In genomic region chr12:75818453-75819434, GRCm38 (mm10) we compare ENCODE assay signal across 8 mouse cellular contexts. TPM values are rescaled to one million over a fixed set of nuclear protein-coding genes. Genes with fewer than 3 reads are reported as not detected.
DNase-seq lines count a peak whose midpoint lies in the region; ATAC-seq lines count a peak whose summit lies in the region.

No protein-coding gene starts in this region.

- no peaks in the 10 kb centered on the region for H3K9me3 ChIP-seq in hindbrain, embryonic 11.5 days (ENCODE audit: control insufficient read depth, low read length)

- DNase-seq in R1 (ENCODE audit: low read depth, low spot score), result peak; percentile 68
- peak; percentile 35 for DNase-seq in cerebellum, adult 9-10 months
- DNase-seq in frontal cortex, postnatal 25 days (ENCODE audit: low spot score in 2 of 2), result peak; percentile 15 to 17
- DNase-seq in hindbrain, embryonic 11.5 days (ENCODE audit: low spot score), result peak; percentile 79
- DNase-seq in layer of hippocampus, postnatal 36 days, result peak; percentile 50 to 51
- peak; percentile 74 for DNase-seq in lung, postnatal 25 days (ENCODE audit: low spot score)
- peak; percentile 77 for DNase-seq in retina, postnatal 1 day
- DNase-seq in urinary bladder, postnatal 14 days (ENCODE audit: low spot score), result peak; percentile 77

- peak overlapping the region; percentile 57 for H3K4me2 ChIP-seq in hindbrain, embryonic 11.5 days (replicated peaks; ENCODE audit: low read depth, low read length)

- peak; percentile 84 for ATAC-seq in hindbrain, embryonic 11.5 days (ENCODE audit: low FRiP score)

- H3K4me1 ChIP-seq in hindbrain, embryonic 11.5 days (replicated peaks; ENCODE audit: control insufficient read depth, insufficient read depth, low read length), result peaks cover 6% of the 10 kb centered on the region; the same call in 1 of the 2 replicates

- no peaks in the 10 kb centered on the region for H3K36me3 ChIP-seq in hindbrain, embryonic 11.5 days (ENCODE audit: control insufficient read depth, insufficient read depth, low read length)

- H3K4me3 ChIP-seq in hindbrain, embryonic 11.5 days (ENCODE audit: low read depth, low read length), result peak overlapping the region; percentile 95

- WGBS in hindbrain, embryonic 11.5 days, result under 1% methylated on average over 66 of the region's 93 CpGs

- H3K27me3 ChIP-seq in hindbrain, embryonic 11.5 days (ENCODE audit: control insufficient read depth, insufficient read depth, low read length), result no peaks in the 10 kb centered on the region

- peak overlapping the region; percentile 79 for H3K27ac ChIP-seq in hindbrain, embryonic 11.5 days (ENCODE audit: low read depth, low read length)

- peak overlapping the region; percentile 98 for H3K9ac ChIP-seq in hindbrain, embryonic 11.5 days (ENCODE audit: low read depth, low read length)

RNA-seq across cellular contexts. Expression of gene Syne2, which starts 0.8 kb away (rescaled TPM):
- 75.2 and 97.5 TPM in 2 replicates for polyA plus RNA-seq in hindbrain, embryonic 11.5 days (2014; fragmentation: Nextera tagmentation; extraction: Ambion mirVana)
- 10 to 100 TPM; 21.0 to 25.0 TPM for total RNA-seq in layer of hippocampus, postnatal 36 days (2021)

Comparison
In these comparisons a context has a peak if more than half of its experiments do, and no peak if none do; other contexts are left out.
1. Peak in every context shown above with its lines: DNase-seq, ATAC-seq, H3K4me3 ChIP-seq and H3K27ac ChIP-seq.
2. DNase-seq: peak in every context shown above with its lines; median percentile 79 in hindbrain, embryonic 11.5 days; 77 in retina, postnatal 1 day; 77 in urinary bladder, postnatal 14 days; 74 in lung, postnatal 25 days; 68 in R1; 50 in layer of hippocampus, postnatal 36 days; 35 in cerebellum, adult 9-10 months; 16 in frontal cortex, postnatal 25 days.